Mouse (Mus musculus) hindbrain, embryonic 12.5 days (tissue): ENCODE measurements around the gene Foxn4. TPM values are rescaled to one million over a fixed set of nuclear protein-coding genes. Genes with fewer than 3 reads are reported as not detected.

ENCODE experiments used
- ATAC-seq: fragments of 200-750 bp; cut with Nextera tagmentation; 2 replicates; pipeline ENCODE4 v1.8.0; 2017; ENCODE audit warnings: moderate TSS enrichment; ENCODE audit not compliant: low FRiP score
- H3K27ac ChIP-seq: fragments of 300-500 bp; sonication (generic); 2 replicates; pipeline ENCODE4 v1.5.1; 2016; ENCODE audit warnings: mild to moderate bottlenecking
- H3K27me3 ChIP-seq: fragments of 300-500 bp; sonication (generic); 2 replicates; pipeline ENCODE4 v1.6.1; 2016; ENCODE audit warnings: mild to moderate bottlenecking
- H3K36me3 ChIP-seq: fragments of 300-500 bp; sonication (generic); 2 replicates; pipeline ENCODE4 v1.6.1; 2016; ENCODE audit warnings: mild to moderate bottlenecking
- H3K4me1 ChIP-seq: fragments of 300-500 bp; sonication (generic); 2 replicates; pipeline ENCODE4 v1.6.1; 2016
- H3K4me2 ChIP-seq: fragments of 300-500 bp; sonication (generic); replicated peaks from 2 replicates; pipeline ENCODE4 v1.6.1; 2016; ENCODE audit warnings: mild to moderate bottlenecking
- H3K4me3 ChIP-seq: fragments of 300-500 bp; sonication (generic); 2 replicates; pipeline ENCODE4 v1.5.1; 2016; ENCODE audit warnings: mild to moderate bottlenecking
- H3K9ac ChIP-seq: fragments of 300-500 bp; sonication (generic); 2 replicates; pipeline ENCODE4 v1.6.1; 2016; ENCODE audit warnings: mild to moderate bottlenecking, moderate library complexity
- H3K9me3 ChIP-seq: fragments of 300-500 bp; sonication (generic); replicated peaks from 2 replicates; pipeline ENCODE4 v1.6.1; 2016; ENCODE audit warnings: mild to moderate bottlenecking
- WGBS: fragments of 180-500 bp; shearing (Covaris S2); methylation state at CpG from one replicate; pipeline ENCODE4 v1.1.7; 2016; 5-methylcytosine and 5-hydroxymethylcytosine counted together
- polyA plus RNA-seq: library from polyadenylated mRNA; unstranded; fragments of >200 nt; fragmentation: Nextera tagmentation; extraction: Ambion mirVana; gene quantifications from 2 replicates; pipeline ENCODE4 v1.2.1, GENCODE M21; 2016

Gene Foxn4
- polyA plus RNA-seq, 1 experiment from 2014 or later: 3.2 TPM

GRCm38 (mm10) chr5:114213183-114213582, 60.4 kb downstream of the Foxn4 start:
- ATAC-seq: no peak
- Histone ChIP-seq H3K36me3 (no peaks in the 10 kb centered on the region), H3K27me3 (no peaks in the 10 kb centered on the region), H3K4me2 (no peak overlapping the region), H3K27ac (no peak overlapping the region), H3K4me1 (no peaks in the 10 kb centered on the region), H3K4me3 (no peak overlapping the region), H3K9ac (no peak overlapping the region), H3K9me3 (no peaks in the 10 kb centered on the region)
- WGBS: 77% methylated on average over 10 of the region's 10 CpGs

- no peaks in the 10 kb centered on the region for H3K4me1 ChIP-seq
- H3K9ac ChIP-seq: no peak overlapping the region
- H3K9me3 ChIP-seq: no peaks in the 10 kb centered on the region
- no peak overlapping the region for H3K27ac ChIP-seq
- WGBS: 87% methylated on average over 2 of the region's 2 CpGs
- no peak overlapping the region for H3K4me2 ChIP-seq
- no peak overlapping the region for H3K4me3 ChIP-seq
- ATAC-seq: no peak
- no peaks in the 10 kb centered on the region for H3K27me3 ChIP-seq
- no peaks in the 10 kb centered on the region for H3K36me3 ChIP-seq
Observed at GRCm38 (mm10) chr5:114206158-114206557, 67.4 kb downstream of the Foxn4 start.

Other genes starting within 250 kb of the Foxn4 start
- 17.5 and 19.0 TPM in 2 replicates for gene Usp30, start 208.3 kb downstream of the Foxn4 start, polyA plus RNA-seq
- gene Svop, start 182.2 kb downstream of the Foxn4 start, polyA plus RNA-seq: 55.6 and 56.1 TPM in 2 replicates
- 7.0 and 7.6 TPM in 2 replicates for gene Alkbh2, start 145.6 kb downstream of the Foxn4 start, polyA plus RNA-seq
- gene Ung, start 143.4 kb downstream of the Foxn4 start, polyA plus RNA-seq: 25.7 and 26.2 TPM in 2 replicates
- 2.4 and 3.4 TPM in 2 replicates for gene Acacb, start 127.3 kb downstream of the Foxn4 start, polyA plus RNA-seq
- gene Myo1h, start 15.4 kb upstream of the Foxn4 start, polyA plus RNA-seq: 0.51 and 0.79 TPM in 2 replicates
- gene Kctd10, start 106.7 kb upstream of the Foxn4 start, polyA plus RNA-seq: 110 and 115 TPM in 2 replicates
- gene Ube3b, start 106.8 kb upstream of the Foxn4 start, polyA plus RNA-seq: 57.9 and 58.2 TPM in 2 replicates
- 27.3 and 31.5 TPM in 2 replicates for gene Mmab, start 170.3 kb upstream of the Foxn4 start, polyA plus RNA-seq
- gene Mvk, start 170.5 kb upstream of the Foxn4 start, polyA plus RNA-seq: 50.6 and 51.2 TPM in 2 replicates